Mouse (Mus musculus) spleen, adult 2 months (tissue): ENCODE results near the gene Itgb3bp. TPM values are rescaled to one million over a fixed set of nuclear protein-coding genes. Genes with fewer than 3 reads are reported as not detected.

Source experiments
- DNase-seq, 2 experiments: peaks; one replicate each; pipeline versions ENCODE4 v3.0.0 to v3.0.0-alpha.2; 2012 to 2021; ENCODE audit warnings: low spot score in 2 of 2, low read depth in 1 of 2
- H3K27ac ChIP-seq: fragments of 200-500 bp; 2 replicates; pipeline ENCODE4 v1.5.1; 2012; ENCODE audit warnings: low read length, inconsistent platforms; ENCODE audit not compliant: insufficient read depth
- H3K27me3 ChIP-seq: fragments of 200-500 bp; 2 replicates; pipeline ENCODE4 v1.6.1; 2012; ENCODE audit warnings: mild to moderate bottlenecking, moderate library complexity, low read length, inconsistent platforms; ENCODE audit not compliant: control insufficient read depth, insufficient read depth
- H3K36me3 ChIP-seq: fragments of 200-500 bp; 2 replicates; pipeline ENCODE4 v1.6.1; 2012; ENCODE audit warnings: mild to moderate bottlenecking, low read length, inconsistent platforms; ENCODE audit not compliant: control insufficient read depth, insufficient read depth
- H3K4me1 ChIP-seq: fragments of 200-500 bp; 2 replicates; pipeline ENCODE4 v1.6.1; 2011; ENCODE audit warnings: inconsistent platforms; ENCODE audit not compliant: control insufficient read depth, insufficient read depth, insufficient read length
- H3K4me3 ChIP-seq: fragments of 200-500 bp; 2 replicates; pipeline ENCODE4 v1.5.1; 2011; ENCODE audit warnings: mild to moderate bottlenecking, inconsistent platforms; ENCODE audit not compliant: insufficient read depth, insufficient read length; ENCODE audit errors: extremely low read depth
- CTCF ChIP-seq: fragments of 200-500 bp; IDR thresholded peaks from 2 replicates; pipeline ENCODE4 v1.5.1; 2011; ENCODE audit warnings: mild to moderate bottlenecking, inconsistent platforms; ENCODE audit not compliant: insufficient read depth, insufficient read length, insufficient replicate concordance; ENCODE audit errors: extremely low read depth
- POLR2A ChIP-seq: fragments of 200-500 bp; IDR thresholded peaks from 2 replicates; pipeline ENCODE4 v1.6.1; 2011; ENCODE audit warnings: low read depth, low read length, inconsistent platforms
- WGBS: fragments of 180-500 bp; shearing (Covaris S2); methylation state at CpG from one replicate; pipeline ENCODE4 v1.1.7; 2018; 5-methylcytosine and 5-hydroxymethylcytosine counted together
- polyA plus RNA-seq: library from polyadenylated mRNA; depleted of rRNA; stranded (reverse); fragments of >200 nt; gene quantifications from 2 replicates; pipeline ENCODE4 v1.2.3, GENCODE M21; 2012

Itgb3bp gene
- polyA plus RNA-seq, 1 experiment: 0.39 TPM

- TF ChIP-seq CTCF: no peak
- TF ChIP-seq POLR2A: no peak
- no peak for DNase-seq
- WGBS: 80% methylated on average over 1 of the region's 1 CpGs
- H3K4me3 ChIP-seq: no peak overlapping the region
- no peak overlapping the region for H3K27ac ChIP-seq
- no peaks in the 10 kb centered on the region for H3K27me3 ChIP-seq
- H3K36me3 ChIP-seq: no peaks in the 10 kb centered on the region
- H3K4me1 ChIP-seq: no peaks in the 10 kb centered on the region
Observed at GRCm38 (mm10) chr4:99947192-99947591, 17.6 kb upstream of the Itgb3bp start.

GRCm38 (mm10) chr4:99946516-99946915, 16.9 kb upstream of the Itgb3bp start:
- no peak overlapping the region for H3K27ac ChIP-seq
- H3K4me1 ChIP-seq: no peaks in the 10 kb centered on the region
- H3K4me3 ChIP-seq: no peak overlapping the region
- DNase-seq: no peak
- WGBS: 94% methylated on average over 2 of the region's 2 CpGs
- no peak for TF ChIP-seq CTCF
- no peak for TF ChIP-seq POLR2A
- no peaks in the 10 kb centered on the region for H3K27me3 ChIP-seq
- no peaks in the 10 kb centered on the region for H3K36me3 ChIP-seq

GRCm38 (mm10) chr4:99945011-99945410, 15.4 kb upstream of the Itgb3bp start:
- H3K4me1 ChIP-seq: no peaks in the 10 kb centered on the region
- 76% methylated on average over 7 of the region's 7 CpGs for WGBS

GRCm38 (mm10) chr4:99944606-99945005, 15.0 kb upstream of the Itgb3bp start:
- no peak for TF ChIP-seq POLR2A
- TF ChIP-seq CTCF: no peak
- H3K36me3 ChIP-seq: no peaks in the 10 kb centered on the region
- no peak overlapping the region for H3K27ac ChIP-seq
- no peaks in the 10 kb centered on the region for H3K4me1 ChIP-seq
- H3K27me3 ChIP-seq: no peaks in the 10 kb centered on the region
- no peak for DNase-seq
- WGBS: 26% methylated on average over 2 of the region's 2 CpGs
- no peak overlapping the region for H3K4me3 ChIP-seq

More at GRCm38 (mm10) chr4:99945011-99945410, 15.4 kb upstream of the Itgb3bp start:
- Histone ChIP-seq H3K27me3 (no peaks in the 10 kb centered on the region), H3K4me3 (no peak overlapping the region), H3K27ac (no peak overlapping the region), H3K36me3 (no peaks in the 10 kb centered on the region)
- no peak for DNase-seq
- no peak for TF ChIP-seq POLR2A

GRCm38 (mm10) chr4:99941655-99942414, 12.2 kb upstream of the Itgb3bp start:
- Histone ChIP-seq H3K27me3 (no peaks in the 10 kb centered on the region), H3K4me1 (no peaks in the 10 kb centered on the region), H3K27ac (no peak overlapping the region), H3K4me3 (no peak overlapping the region), H3K36me3 (no peaks in the 10 kb centered on the region)
- WGBS: 75% methylated on average over 10 of the region's 10 CpGs
- DNase-seq: no peak
- no peak for TF ChIP-seq CTCF
- TF ChIP-seq POLR2A: no peak

GRCm38 (mm10) chr4:99939711-99940505, 10.3 kb upstream of the Itgb3bp start:
- TF ChIP-seq POLR2A: no peak
- no peak for TF ChIP-seq CTCF
- H3K4me3 ChIP-seq: no peak overlapping the region
- no peaks in the 10 kb centered on the region for H3K27me3 ChIP-seq
- H3K36me3 ChIP-seq: no peaks in the 10 kb centered on the region
- H3K27ac ChIP-seq: no peak overlapping the region
- 75% methylated on average over 16 of the region's 16 CpGs for WGBS
- no peaks in the 10 kb centered on the region for H3K4me1 ChIP-seq
- DNase-seq: no peak

GRCm38 (mm10) chr4:99936278-99936677, 6.7 kb upstream of the Itgb3bp start:
- Histone ChIP-seq H3K27ac (no peak overlapping the region), H3K4me3 (no peak overlapping the region), H3K36me3 (no peaks in the 10 kb centered on the region), H3K27me3 (no peaks in the 10 kb centered on the region), H3K4me1 (no peaks in the 10 kb centered on the region)
- WGBS: 58% methylated on average over 5 of the region's 5 CpGs
- no peak for DNase-seq
- TF ChIP-seq POLR2A (no peak), CTCF (no peak)
